Mouse (Mus musculus) liver, adult 2 months (tissue): Measurements from ENCODE around the gene 6430550D23Rik.

ENCODE experiments used
- CTCF ChIP-seq: fragments of 200-500 bp; IDR thresholded peaks from 2 replicates; pipeline ENCODE4 v1.5.1; 2011; ENCODE audit warnings: low read depth, low read length, control low read depth
- POLR2A ChIP-seq: fragments of 200-500 bp; IDR thresholded peaks from 2 replicates; pipeline ENCODE4 v1.6.1; 2011; ENCODE audit warnings: low read length, control low read depth; ENCODE audit not compliant: insufficient read depth; ENCODE audit errors: extremely low read depth

DNA sequence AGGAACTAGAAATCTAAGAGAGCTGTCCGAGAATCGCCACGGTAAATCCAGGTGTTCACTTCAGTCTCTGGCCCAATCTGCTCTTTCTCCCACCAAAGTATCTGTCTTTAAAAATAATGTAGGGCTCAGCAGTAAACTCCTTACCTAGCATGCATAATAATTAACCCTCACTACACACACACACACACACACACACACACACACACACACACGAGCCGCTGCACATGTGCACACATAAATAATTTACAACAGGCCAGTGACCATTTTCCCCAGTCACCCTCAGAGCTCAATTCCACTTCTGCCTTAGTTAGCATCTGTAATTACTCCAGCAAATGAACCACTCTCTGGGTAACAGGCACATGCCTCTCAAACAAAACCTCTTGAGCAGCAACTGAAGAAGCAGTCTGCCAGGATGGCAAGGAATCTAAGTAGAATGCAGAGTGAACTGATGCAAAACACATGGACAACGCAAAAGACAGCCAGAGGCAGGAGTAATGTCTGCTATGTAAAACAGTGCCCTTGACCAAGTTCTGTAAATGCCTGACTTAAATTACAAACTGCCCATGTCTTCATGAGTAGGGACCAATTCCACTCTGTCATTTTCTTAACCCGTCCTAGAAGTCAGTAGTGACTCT is 78.9 kb downstream of the 6430550D23Rik start:
- no peak for TF ChIP-seq CTCF
- TF ChIP-seq POLR2A = no peak
